Mouse (Mus musculus) erythroblast, embryonic 14.5 days (primary cell): ENCODE measurements around the gene Enpp3. TPM values are rescaled to one million over a fixed set of nuclear protein-coding genes. Genes with fewer than 3 reads are reported as not detected.

Experiments used
- H3K27me3 ChIP-seq: 2 replicates; pipeline ENCODE4 v1.6.1; 2012; ENCODE audit warnings: inconsistent platforms; ENCODE audit not compliant: control insufficient read depth
- H3K36me3 ChIP-seq: 2 replicates; pipeline ENCODE4 v1.6.1; 2012; ENCODE audit warnings: mild to moderate bottlenecking, inconsistent platforms; ENCODE audit not compliant: control insufficient read depth
- H3K4me1 ChIP-seq: 2 replicates; pipeline ENCODE4 v1.6.1; 2012; ENCODE audit warnings: inconsistent platforms; ENCODE audit not compliant: control insufficient read depth
- H3K4me3 ChIP-seq: replicated peaks from 2 replicates; pipeline ENCODE3; 2012; ENCODE audit warnings: moderate library complexity, mild to moderate bottlenecking, inconsistent platforms
- H3K9me3 ChIP-seq: 2 replicates; pipeline ENCODE4 v1.6.1; 2012; ENCODE audit warnings: low read length, inconsistent platforms, mixed read lengths; ENCODE audit not compliant: control insufficient read depth
- GATA1 ChIP-seq: IDR thresholded peaks from 2 replicates; pipeline ENCODE4 v1.6.1; 2012; ENCODE audit warnings: low read length, inconsistent platforms, mixed read lengths
- TAL1 ChIP-seq: IDR thresholded peaks from 3 replicates; pipeline ENCODE4 v1.6.1; 2012; ENCODE audit warnings: low read length, inconsistent platforms, mixed read lengths
- polyA plus RNA-seq: library from polyadenylated mRNA; stranded (reverse); fragments of >175 nt; gene quantifications from 2 replicates; pipeline ENCODE4 v1.2.3, GENCODE M21; 2012

The Enpp3 gene
- polyA plus RNA-seq, 1 experiment = not detected

- peaks cover 10% of the 10 kb centered on the region for H3K27me3 ChIP-seq
- TF ChIP-seq TAL1 (no peak), GATA1 (no peak)
- no peaks in the 10 kb centered on the region for H3K36me3 ChIP-seq
- H3K4me3 ChIP-seq = no peak overlapping the region
- H3K9me3 ChIP-seq = no peaks in the 10 kb centered on the region
- peaks cover 22% of the 10 kb centered on the region for H3K4me1 ChIP-seq
Observed at GRCm38 (mm10) chr10:24836366-24837038, 6.1 kb downstream of the Enpp3 start.

DNA sequence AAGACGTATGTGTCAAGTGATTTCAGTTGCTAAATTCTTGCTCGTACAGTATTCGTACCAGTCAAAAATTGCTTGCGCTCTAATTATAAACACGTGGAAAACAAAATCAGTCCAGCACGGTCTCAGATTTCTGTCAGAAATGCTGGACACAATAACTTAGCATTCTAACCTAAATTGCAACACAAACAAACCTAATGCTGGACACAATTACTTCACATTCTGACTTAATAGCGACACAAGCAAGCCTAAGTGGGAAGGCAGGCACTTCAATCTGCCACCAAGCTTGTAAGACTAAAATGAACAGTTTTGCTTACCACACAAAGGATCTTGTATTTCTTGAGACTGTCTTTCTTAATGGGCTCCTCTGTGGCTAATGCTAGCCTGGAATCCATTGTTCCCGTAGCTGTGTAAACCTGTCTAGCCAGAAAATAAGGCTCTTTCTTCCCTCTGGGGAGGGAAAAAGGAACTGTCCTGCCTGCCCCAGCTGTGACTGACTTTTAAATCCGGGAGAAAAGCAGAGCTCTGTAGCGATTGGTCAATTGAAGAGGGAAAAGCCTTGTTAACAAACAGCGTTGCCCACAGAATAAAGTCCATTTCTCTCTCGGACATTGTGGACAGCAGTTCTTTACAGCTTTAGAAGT is 6.8 kb downstream of the Enpp3 start:
- Histone ChIP-seq H3K9me3 (no peaks in the 10 kb centered on the region), H3K27me3 (peaks cover 10% of the 10 kb centered on the region), H3K36me3 (no peaks in the 10 kb centered on the region), H3K4me3 (no peak overlapping the region), H3K4me1 (peaks cover 17% of the 10 kb centered on the region)
- no peak for TF ChIP-seq TAL1
- no peak for TF ChIP-seq GATA1

DNA sequence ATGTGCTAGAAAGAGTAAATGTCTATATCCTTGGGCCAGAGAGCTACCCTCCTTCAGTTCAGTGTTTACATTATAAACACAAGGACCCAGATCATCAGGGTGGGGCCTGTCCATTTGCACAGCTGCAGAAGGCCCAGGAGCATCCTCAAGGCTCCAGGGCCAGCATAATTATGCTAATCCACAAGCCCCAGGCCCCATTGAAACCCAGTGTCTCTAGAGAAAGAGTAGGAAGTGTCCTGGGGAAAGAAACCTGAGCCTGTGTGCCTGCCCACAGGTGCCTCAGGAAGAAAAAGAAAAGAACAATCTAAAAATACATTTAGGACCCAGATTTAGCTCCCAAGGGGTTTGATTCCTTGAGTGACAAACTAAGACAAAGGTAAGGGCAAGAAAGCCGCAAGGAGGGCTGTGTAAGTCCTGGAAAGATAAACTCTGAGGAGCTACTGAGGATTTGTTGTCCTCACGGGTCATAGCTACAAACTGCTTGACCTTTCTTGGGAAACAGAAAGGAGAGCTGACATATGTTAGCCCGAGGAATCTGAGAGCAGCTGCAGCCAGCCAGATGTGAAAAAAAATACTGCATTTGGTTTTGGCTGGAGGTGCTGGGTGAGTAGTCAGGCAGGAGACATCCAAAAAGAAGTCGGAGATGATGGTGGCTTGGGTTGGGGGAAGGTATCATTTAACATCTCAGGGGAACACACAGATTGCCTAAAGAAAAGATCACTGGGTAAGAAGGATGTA is 7.8 kb downstream of the Enpp3 start:
- H3K9me3 ChIP-seq = no peaks in the 10 kb centered on the region
- TF ChIP-seq GATA1 (no peak), TAL1 (no peak)
- H3K4me3 ChIP-seq = no peak overlapping the region
- H3K4me1 ChIP-seq = peaks cover 20% of the 10 kb centered on the region
- H3K27me3 ChIP-seq = peaks cover 10% of the 10 kb centered on the region
- no peaks in the 10 kb centered on the region for H3K36me3 ChIP-seq

- TF ChIP-seq GATA1 (no peak), TAL1 (no peak)
- Histone ChIP-seq H3K27me3 (peaks cover 10% of the 10 kb centered on the region), H3K9me3 (no peaks in the 10 kb centered on the region), H3K4me3 (no peak overlapping the region), H3K36me3 (no peaks in the 10 kb centered on the region; the same call in 1 of the 2 replicates), H3K4me1 (peaks cover 43% of the 10 kb centered on the region)
Observed at GRCm38 (mm10) chr10:24832306-24832705, 10.3 kb downstream of the Enpp3 start.

DNA sequence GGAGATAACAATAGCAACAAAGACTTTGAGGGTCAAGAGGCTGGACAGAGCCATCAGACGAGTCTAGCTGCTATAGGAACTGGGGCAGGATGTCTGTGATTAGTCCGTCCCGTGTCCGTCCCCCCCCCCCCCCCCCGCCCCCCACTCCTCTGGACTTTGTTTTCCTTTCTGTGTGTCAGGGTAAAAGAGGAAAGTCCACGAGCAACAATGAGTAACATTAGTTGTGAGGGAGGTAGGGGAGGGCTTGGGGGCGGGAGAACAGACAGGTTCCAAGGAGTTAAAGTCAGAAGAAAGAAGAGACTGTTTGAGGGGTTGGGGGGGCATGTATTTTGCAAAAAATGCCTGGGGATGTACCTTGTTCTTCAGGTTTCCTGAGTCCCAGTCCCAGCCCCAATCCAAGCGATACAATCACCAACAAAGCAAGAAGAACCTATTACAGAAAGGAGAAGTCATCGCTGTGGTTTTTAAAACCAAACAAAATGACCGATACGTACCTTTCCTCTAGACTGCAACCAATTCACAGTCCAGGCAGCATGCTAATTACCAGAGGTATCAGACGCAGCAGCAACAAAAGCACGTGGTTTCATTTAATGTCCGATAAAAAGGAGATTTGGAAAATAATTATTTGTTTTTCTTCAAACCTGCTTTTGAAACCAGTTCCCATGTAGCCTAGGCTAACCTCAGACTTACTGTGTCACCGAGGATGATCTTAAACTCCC is 11.1 kb downstream of the Enpp3 start:
- H3K4me1 ChIP-seq = peaks cover 49% of the 10 kb centered on the region
- peaks cover 10% of the 10 kb centered on the region for H3K27me3 ChIP-seq
- no peak overlapping the region for H3K4me3 ChIP-seq
- no peaks in the 10 kb centered on the region for H3K9me3 ChIP-seq
- TF ChIP-seq GATA1 (no peak), TAL1 (no peak)
- no peaks in the 10 kb centered on the region; the same call in 1 of the 2 replicates for H3K36me3 ChIP-seq

- TF ChIP-seq TAL1 = no peak
- Histone ChIP-seq H3K36me3 (no peaks in the 10 kb centered on the region; the same call in 1 of the 2 replicates), H3K4me3 (no peak overlapping the region), H3K9me3 (no peaks in the 10 kb centered on the region), H3K4me1 (peaks cover 56% of the 10 kb centered on the region), H3K27me3 (0 out of 2 replicates have a peak, but pooled peaks cover 5% of the 10 kb centered on the region)
Observed at GRCm38 (mm10) chr10:24830448-24830847, 12.2 kb downstream of the Enpp3 start.

DNA sequence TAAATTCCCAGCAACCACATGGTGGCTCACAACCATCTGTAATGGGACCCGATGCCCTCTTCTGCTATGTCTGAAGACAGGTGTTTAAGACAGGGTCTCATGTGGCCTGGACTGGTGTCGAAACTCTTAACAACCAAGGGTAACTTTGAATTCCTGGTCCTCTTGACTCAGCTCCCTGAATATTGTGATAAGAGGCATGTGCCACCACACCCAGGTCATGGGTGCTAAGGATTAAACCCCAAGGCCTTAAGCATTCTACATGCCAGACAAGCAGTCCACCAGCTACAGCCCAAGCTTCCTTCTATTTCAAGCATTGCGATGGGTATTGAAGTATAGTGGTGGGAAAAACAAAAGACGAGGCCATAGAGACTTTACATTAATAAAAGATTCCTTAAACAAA is 14.5 kb downstream of the Enpp3 start:
- no peaks in the 10 kb centered on the region; the same call in 1 of the 2 replicates for H3K36me3 ChIP-seq
- no peaks in the 10 kb centered on the region for H3K27me3 ChIP-seq
- no peak for TF ChIP-seq GATA1
- TF ChIP-seq TAL1 = peak; percentile 15; the same call in 1 of the 3 replicates
- H3K4me3 ChIP-seq = peak overlapping the region; percentile 14
- H3K4me1 ChIP-seq = peaks cover 74% of the 10 kb centered on the region
- no peaks in the 10 kb centered on the region for H3K9me3 ChIP-seq

DNA sequence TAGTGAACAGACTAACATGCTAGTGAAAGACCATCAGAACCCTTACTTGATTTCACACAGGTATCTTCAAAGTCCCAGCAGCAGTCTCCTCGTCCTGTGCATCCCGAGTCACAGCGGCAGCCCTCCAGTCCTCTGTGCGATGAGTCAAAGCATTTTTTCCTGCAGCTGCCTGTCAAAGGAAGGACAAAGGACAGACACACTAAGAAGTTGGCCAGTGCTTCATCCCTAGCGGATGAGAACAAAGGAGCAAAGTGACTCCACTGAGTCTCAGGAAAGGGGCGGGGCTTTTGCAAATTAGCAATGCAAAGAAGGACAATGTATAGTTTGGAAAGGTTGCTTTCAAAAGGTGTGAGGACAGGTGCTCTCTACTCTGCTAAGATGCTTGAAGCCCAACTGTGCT is 16.5 kb downstream of the Enpp3 start:
- H3K9me3 ChIP-seq = no peaks in the 10 kb centered on the region
- TF ChIP-seq GATA1 = no peak
- TF ChIP-seq TAL1 = no peak
- no peaks in the 10 kb centered on the region for H3K27me3 ChIP-seq
- no peak overlapping the region for H3K4me3 ChIP-seq
- H3K36me3 ChIP-seq = no peaks in the 10 kb centered on the region; the same call in 1 of the 2 replicates
- peaks cover 91% of the 10 kb centered on the region for H3K4me1 ChIP-seq
